Mouse (Mus musculus) intestine, embryonic 15.5 days (tissue): ENCODE data around the gene Bsg. TPM values are rescaled to one million over a fixed set of nuclear protein-coding genes. Genes with fewer than 3 reads are reported as not detected.
A peak's percentile ranks its signal among the peaks of the same experiment; 100 is the strongest.
"Not testable (repeated sequence)": the region's sequence is repeated elsewhere in the genome, so short reads cannot be mapped to it uniquely, and the experiment has no call there.

Experiments used
- ATAC-seq: fragments of 200-750 bp; cut with Nextera tagmentation; 2 replicates; pipeline ENCODE4 v1.8.0; 2017; ENCODE audit warnings: moderate TSS enrichment, moderate library complexity
- H3K27ac ChIP-seq: fragments of 300-500 bp; sonication (generic); 2 replicates; pipeline ENCODE4 v1.5.1; 2015; ENCODE audit warnings: mild to moderate bottlenecking, inconsistent platforms
- H3K27me3 ChIP-seq: fragments of 300-500 bp; sonication (generic); replicated peaks from 2 replicates; pipeline ENCODE4 v1.6.1; 2015; ENCODE audit warnings: inconsistent platforms
- H3K36me3 ChIP-seq: fragments of 300-500 bp; sonication (generic); 2 replicates; pipeline ENCODE4 v1.6.1; 2015; ENCODE audit warnings: inconsistent platforms
- H3K4me1 ChIP-seq: fragments of 300-500 bp; sonication (generic); replicated peaks from 2 replicates; pipeline ENCODE4 v1.6.1; 2015; ENCODE audit warnings: inconsistent platforms
- H3K4me2 ChIP-seq: fragments of 300-500 bp; sonication (generic); replicated peaks from 2 replicates; pipeline ENCODE4 v1.6.1; 2015; ENCODE audit warnings: mild to moderate bottlenecking, inconsistent platforms
- H3K4me3 ChIP-seq: fragments of 300-500 bp; sonication (generic); replicated peaks from 2 replicates; pipeline ENCODE4 v1.5.1; 2015; ENCODE audit warnings: inconsistent platforms
- H3K9ac ChIP-seq: fragments of 300-500 bp; sonication (generic); 2 replicates; pipeline ENCODE4 v1.6.1; 2015; ENCODE audit warnings: inconsistent platforms
- H3K9me3 ChIP-seq: fragments of 300-500 bp; sonication (generic); 2 replicates; pipeline ENCODE4 v1.6.1; 2016; ENCODE audit warnings: inconsistent platforms
- WGBS: fragments of 180-500 bp; shearing (Covaris S2); methylation state at CpG from one replicate; pipeline ENCODE4 v1.1.7; 2015; 5-methylcytosine and 5-hydroxymethylcytosine counted together
- polyA plus RNA-seq: library from polyadenylated mRNA; unstranded; fragments of >200 nt; fragmentation: Nextera tagmentation; extraction: Ambion mirVana; gene quantifications from 2 replicates; pipeline ENCODE4 v1.2.1, GENCODE M21; 2015

Bsg gene
- polyA plus RNA-seq, 1 experiment from 2014 or later, result 1,119 TPM

GRCm38 (mm10) chr10:79745898-79746773 lies 41.8 kb downstream of the Bsg start, which contains the start of gene Polrmt:
Polrmt (minus strand) TSS chr10:79746581.
- Histone ChIP-seq H3K4me2 (peak within 1 kb of the TSS; percentile 57), H3K9ac (peak within 1 kb of the TSS; percentile 53), H3K9me3 (peaks cover 3% of the 10 kb centered on the region), H3K4me3 (peak within 1 kb of the TSS; percentile 52), H3K27me3 (no peaks in the 10 kb centered on the region), H3K27ac (no peak within 1 kb of the TSS), H3K4me1 (peaks cover 12% of the 10 kb centered on the region; the same call in 1 of the 2 replicates), H3K36me3 (peaks cover 26% of the 10 kb centered on the region)
- 2% methylated on average over 38 of the region's 38 CpGs for WGBS
- ATAC-seq, result peak; percentile 98

- peak overlapping the region; percentile 39; the same call in 1 of the 2 replicates for H3K9ac ChIP-seq
- 20% methylated on average over 6 of the region's 6 CpGs for WGBS
- H3K4me3 ChIP-seq, result no peak overlapping the region; the same call in 1 of the 2 replicates
- peak overlapping the region; percentile 57 for H3K4me2 ChIP-seq
- H3K27ac ChIP-seq, result no peak overlapping the region
- peak; percentile 72 for ATAC-seq
- peaks cover 12% of the 10 kb centered on the region; the same call in 1 of the 2 replicates for H3K4me1 ChIP-seq
- H3K27me3 ChIP-seq, result no peaks in the 10 kb centered on the region
- H3K36me3 ChIP-seq, result peaks cover 19% of the 10 kb centered on the region
- H3K9me3 ChIP-seq, result no peaks in the 10 kb centered on the region
Observed at GRCm38 (mm10) chr10:79746774-79747151, 42.5 kb downstream of the Bsg start.

- Histone ChIP-seq H3K4me1 (peaks cover 12% of the 10 kb centered on the region; the same call in 1 of the 2 replicates), H3K27me3 (no peaks in the 10 kb centered on the region), H3K9me3 (no peaks in the 10 kb centered on the region), H3K4me3 (no peak overlapping the region), H3K36me3 (peaks cover 4% of the 10 kb centered on the region; the same call in 1 of the 2 replicates), H3K9ac (no peak overlapping the region), H3K27ac (no peak overlapping the region), H3K4me2 (no peak overlapping the region)
- ATAC-seq, result no peak
- WGBS, result 85% methylated on average over 6 of the region's 6 CpGs
Observed at GRCm38 (mm10) chr10:79748496-79748895, 44.2 kb downstream of the Bsg start.

- Histone ChIP-seq H3K4me2 (peak within 1 kb of the TSS; percentile 65), H3K36me3 (peaks cover 21% of the 10 kb centered on the region), H3K9ac (peak within 1 kb of the TSS; percentile 43), H3K27me3 (no peaks in the 10 kb centered on the region), H3K27ac (no peak within 1 kb of the TSS), H3K9me3 (no peaks in the 10 kb centered on the region), H3K4me3 (peak within 1 kb of the TSS; percentile 29), H3K4me1 (peaks cover 9% of the 10 kb centered on the region)
- WGBS, result 1% methylated on average over 36 of the region's 36 CpGs
- ATAC-seq, result peak; percentile 86
Observed at GRCm38 (mm10) chr10:79754856-79755516, 50.7 kb downstream of the Bsg start, which contains the start of gene Fgf22. Fgf22 (plus strand) TSS chr10:79755076.

- Histone ChIP-seq H3K4me2 (no peak overlapping the region), H3K9ac (no peak overlapping the region), H3K27ac (no peak overlapping the region), H3K9me3 (no peaks in the 10 kb centered on the region), H3K27me3 (no peaks in the 10 kb centered on the region), H3K4me1 (peaks cover 9% of the 10 kb centered on the region), H3K36me3 (peaks cover 30% of the 10 kb centered on the region), H3K4me3 (no peak overlapping the region)
- no peak for ATAC-seq
- 80% methylated on average over 3 of the region's 3 CpGs for WGBS
Observed at GRCm38 (mm10) chr10:79755854-79756253, 51.6 kb downstream of the Bsg start.

GRCm38 (mm10) chr10:79756660-79757059 lies 52.4 kb downstream of the Bsg start:
- Histone ChIP-seq H3K27me3 (no peaks in the 10 kb centered on the region), H3K4me2 (no peak overlapping the region), H3K4me3 (no peak overlapping the region), H3K4me1 (peaks cover 9% of the 10 kb centered on the region), H3K36me3 (peaks cover 38% of the 10 kb centered on the region), H3K27ac (no peak overlapping the region), H3K9ac (no peak overlapping the region), H3K9me3 (no peaks in the 10 kb centered on the region)
- 89% methylated on average over 24 of the region's 24 CpGs for WGBS
- no peak for ATAC-seq

GRCm38 (mm10) chr10:79759675-79760074 lies 55.4 kb downstream of the Bsg start:
- H3K4me2 ChIP-seq, H3K27me3 ChIP-seq, ATAC-seq, H3K9ac ChIP-seq, H3K9me3 ChIP-seq, H3K27ac ChIP-seq, H3K4me3 ChIP-seq: not testable (repeated sequence)
- WGBS, result 100% methylated on average over 1 of the region's 1 CpGs
- Histone ChIP-seq H3K4me1 (peaks cover 19% of the 10 kb centered on the region), H3K36me3 (peaks cover 44% of the 10 kb centered on the region)

GRCm38 (mm10) chr10:79760603-79761143 lies 56.4 kb downstream of the Bsg start:
- Histone ChIP-seq H3K4me1 (peaks cover 21% of the 10 kb centered on the region), H3K9me3 (no peaks in the 10 kb centered on the region), H3K4me2 (no peak overlapping the region), H3K27ac (no peak overlapping the region), H3K9ac (no peak overlapping the region), H3K36me3 (peaks cover 44% of the 10 kb centered on the region), H3K4me3 (no peak overlapping the region), H3K27me3 (no peaks in the 10 kb centered on the region)
- 92% methylated on average over 11 of the region's 11 CpGs for WGBS
- ATAC-seq, result no peak

Other genes with a start within 250 kb of the Bsg start
- not detected in 2 replicates for gene Vmn2r83, start 235.8 kb upstream of the Bsg start, polyA plus RNA-seq
- 106 and 121 TPM in 2 replicates for gene Plpp2, start 170.7 kb upstream of the Bsg start, polyA plus RNA-seq
- 40.5 and 44.3 TPM in 2 replicates for gene Mier2, start 149.3 kb upstream of the Bsg start, polyA plus RNA-seq
- gene Theg, start 117.2 kb upstream of the Bsg start, polyA plus RNA-seq, result not detected in 2 replicates
- 0.05 and 0.06 TPM in 2 replicates for gene C2cd4c, start 90.5 kb upstream of the Bsg start, polyA plus RNA-seq
- gene Shc2, start 66.6 kb upstream of the Bsg start, polyA plus RNA-seq, result 7.6 and 8.2 TPM in 2 replicates
- not detected in 2 replicates for gene Odf3l2, start 58.8 kb upstream of the Bsg start, polyA plus RNA-seq
- gene Madcam1, start 39.9 kb upstream of the Bsg start, polyA plus RNA-seq, result 23.6 and 28.6 TPM in 2 replicates
- 62.8 and 63.0 TPM in 2 replicates for gene Tpgs1, start 35.1 kb upstream of the Bsg start, polyA plus RNA-seq
- gene Cdc34, start 22.3 kb upstream of the Bsg start, polyA plus RNA-seq, result 137 and 144 TPM in 2 replicates
- gene Gzmm, start 15.5 kb upstream of the Bsg start, polyA plus RNA-seq, result 0.52 and 0.76 TPM in 2 replicates
- 0.18 and 0.23 TPM in 2 replicates for gene Hcn2, start 12.1 kb downstream of the Bsg start, polyA plus RNA-seq
- 37.8 and 45.5 TPM in 2 replicates for gene Polrmt, start 42.1 kb downstream of the Bsg start, polyA plus RNA-seq
- gene Fgf22, start 50.6 kb downstream of the Bsg start, polyA plus RNA-seq, result 0.09 and 0.28 TPM in 2 replicates
- 89.8 and 91.6 TPM in 2 replicates for gene Rnf126, start 62.5 kb downstream of the Bsg start, polyA plus RNA-seq
- 14.0 and 16.1 TPM in 2 replicates for gene Fstl3, start 72.8 kb downstream of the Bsg start, polyA plus RNA-seq
- gene Prss57, start 86.5 kb downstream of the Bsg start, polyA plus RNA-seq, result 0.09 TPM in 1 of 2 replicates, not detected in the other
- 48.1 and 48.5 TPM in 2 replicates for gene Palm, start 89.1 kb downstream of the Bsg start, polyA plus RNA-seq
- 141 and 154 TPM in 2 replicates for gene Misp, start 116.5 kb downstream of the Bsg start, polyA plus RNA-seq
- 307 and 314 TPM in 2 replicates for gene Ptbp1, start 149.9 kb downstream of the Bsg start, polyA plus RNA-seq
- gene Prtn3, start 170.0 kb downstream of the Bsg start, polyA plus RNA-seq, result 3.7 and 3.9 TPM in 2 replicates
- 31.3 and 32.7 TPM in 2 replicates for gene Plppr3, start 170.1 kb downstream of the Bsg start, polyA plus RNA-seq
- 1.1 and 2.6 TPM in 2 replicates for gene Elane, start 181.8 kb downstream of the Bsg start, polyA plus RNA-seq
- gene Cfd, start 186.4 kb downstream of the Bsg start, polyA plus RNA-seq, result not detected in 2 replicates
- 37.3 and 39.8 TPM in 2 replicates for gene Med16, start 204.4 kb downstream of the Bsg start, polyA plus RNA-seq
- gene Gm26602, start 206.4 kb downstream of the Bsg start, polyA plus RNA-seq, result 17.7 TPM in 1 of 2 replicates, not detected in the other
- gene Kiss1r, start 212.5 kb downstream of the Bsg start, polyA plus RNA-seq, result 0.52 and 1.1 TPM in 2 replicates
- gene R3hdm4, start 216.7 kb downstream of the Bsg start, polyA plus RNA-seq, result 108 and 116 TPM in 2 replicates
- gene Arid3a, start 222.6 kb downstream of the Bsg start, polyA plus RNA-seq, result 18.7 and 19.0 TPM in 2 replicates